8 mouse cellular contexts compared by ENCODE assay signal in the genomic region with DNA sequence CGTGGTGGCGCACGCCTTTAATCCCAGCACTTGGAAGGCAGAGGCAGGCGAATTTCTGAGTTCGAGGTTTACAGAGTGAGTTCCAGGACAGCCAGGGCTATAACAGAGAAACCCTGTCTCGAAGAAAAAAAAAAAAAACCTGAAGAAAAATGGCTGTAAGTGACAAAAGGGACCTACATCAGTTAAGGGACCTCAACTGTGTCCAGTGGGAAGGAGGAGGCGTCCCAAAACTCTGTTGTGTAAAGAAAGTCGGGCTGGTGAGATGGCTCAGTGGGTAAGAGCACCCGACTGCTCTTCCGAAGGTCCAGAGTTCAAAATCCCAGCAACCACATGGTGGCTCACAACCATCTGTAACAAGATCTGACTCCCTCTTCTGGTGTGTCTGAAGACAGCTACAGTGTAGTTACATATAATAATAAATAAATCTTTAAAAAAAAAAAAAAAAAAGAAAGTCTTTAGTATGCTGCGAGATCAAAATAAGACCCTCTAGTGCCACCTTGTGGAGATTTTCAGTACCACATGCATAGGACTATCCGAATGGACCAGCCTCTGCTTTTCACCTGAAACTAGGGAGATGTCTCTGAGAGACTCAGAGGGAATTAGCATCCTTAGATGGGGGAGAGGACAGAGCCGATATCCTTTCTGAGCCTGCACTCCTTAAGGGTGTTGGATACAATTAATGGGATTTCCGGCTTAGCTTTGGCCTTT. TPM values are rescaled to one million over a fixed set of nuclear protein-coding genes. Genes with fewer than 3 reads are reported as not detected.
DNase-seq lines count a peak whose midpoint lies in the region; ATAC-seq lines count a peak whose summit lies in the region.
"Not testable (repeated sequence)": the region's sequence is repeated elsewhere in the genome, so short reads cannot be mapped to it uniquely, and the experiment has no call there.
"Had no signal": no experiment of that assay in that cellular context is flagged by ENCODE, and none has a peak within 500 bp of the region (broad histone marks: within the 10 kb centered on the region; RNA-seq: fewer than 3 reads in every experiment).

No protein-coding gene starts in this region.

- DNase-seq in R1 (ENCODE audit: low read depth, low spot score) = peak; percentile 87
- DNase-seq in cerebellum, adult 9-11 months = peak; percentile 76
- peak; percentile 43 to 80 for DNase-seq in frontal cortex, postnatal 25 days (ENCODE audit: low spot score in 2 of 2)
- DNase-seq in intestine, embryonic 14.5 days (ENCODE audit: low spot score) = peak; percentile 91
- DNase-seq in left cerebral cortex, adult 9 months (ENCODE audit: low spot score in 2 of 2) = peak; percentile 39 to 87
- DNase-seq in right cerebral cortex, postnatal 36 days (ENCODE audit: low spot score in 2 of 2) = peak; percentile 46 to 67

- H3K4me3 ChIP-seq in intestine, embryonic 14.5 days (ENCODE audit: low read depth, low read length) = not testable (repeated sequence)

- H3K27ac ChIP-seq in intestine, embryonic 14.5 days (ENCODE audit: low read depth) = not testable (repeated sequence)

- 38% methylated on average over 14 of the region's 14 CpGs for WGBS in intestine, embryonic 14.5 days

- not testable (repeated sequence) for H3K9ac ChIP-seq in intestine, embryonic 14.5 days (ENCODE audit: low read length)

- ATAC-seq in intestine, embryonic 14.5 days (replicated peaks; ENCODE audit: low FRiP score, low TSS enrichment, low read depth) = not testable (repeated sequence)
- peak; percentile 50 for ATAC-seq in megakaryocyte, adult 5-6 weeks (ENCODE audit: poor library complexity, severe bottlenecking)

- not testable (repeated sequence) for H3K4me2 ChIP-seq in intestine, embryonic 14.5 days (ENCODE audit: low read length)

- H3K4me1 ChIP-seq in intestine, embryonic 14.5 days (replicated peaks; ENCODE audit: control insufficient read depth, insufficient read depth, low read length) = not testable (repeated sequence)

- peaks cover 11% of the 10 kb centered on the region for H3K36me3 ChIP-seq in intestine, embryonic 14.5 days (ENCODE audit: control insufficient read depth, insufficient read depth, low read length)

- H3K9me3 ChIP-seq in intestine, embryonic 14.5 days (ENCODE audit: control insufficient read depth, low read length) = not testable (repeated sequence)

- H3K27me3 ChIP-seq in intestine, embryonic 14.5 days (replicated peaks; ENCODE audit: control insufficient read depth, insufficient read depth, low read length) = peaks cover 36% of the 10 kb centered on the region

RNA-seq across cellular contexts. Expression of gene Gnat1, which starts 1.5 kb away (rescaled TPM):
- 1.7 and 2.6 TPM in 2 replicates for polyA plus RNA-seq in intestine, embryonic 14.5 days (2014; fragmentation: Nextera tagmentation; extraction: Ambion mirVana)
- not detected in 2 replicates for total RNA-seq in megakaryocyte, adult 5-6 weeks (2015)
- total RNA-seq in megakaryocyte, adult 5-6 weeks (2017) = not detected in 2 replicates
- polyA plus RNA-seq: erythroblast, embryonic 14.5 days had no signal

RNA-seq across cellular contexts. Expression of gene Slc38a3, which starts 8.6 kb away (rescaled TPM):
- polyA plus RNA-seq in intestine, embryonic 14.5 days (2014; fragmentation: Nextera tagmentation; extraction: Ambion mirVana) = 2.2 and 9.3 TPM in 2 replicates
- not detected in 2 replicates for total RNA-seq in megakaryocyte, adult 5-6 weeks (2015)
- not detected in 2 replicates for total RNA-seq in megakaryocyte, adult 5-6 weeks (2017)

RNA-seq across cellular contexts. Expression of gene Sema3f, which starts 32.3 kb away (rescaled TPM):
- 16.2 and 16.3 TPM in 2 replicates for polyA plus RNA-seq in intestine, embryonic 14.5 days (2014; fragmentation: Nextera tagmentation; extraction: Ambion mirVana)
- not detected in 2 replicates for total RNA-seq in megakaryocyte, adult 5-6 weeks (2015)
- not detected in 2 replicates for total RNA-seq in megakaryocyte, adult 5-6 weeks (2017)
- polyA plus RNA-seq: erythroblast, embryonic 14.5 days had no signal

RNA-seq across cellular contexts. Expression of gene Gnai2, which starts 42.8 kb away (rescaled TPM):
- 336 and 349 TPM in 2 replicates for polyA plus RNA-seq in intestine, embryonic 14.5 days (2014; fragmentation: Nextera tagmentation; extraction: Ambion mirVana)
- 749 and 768 TPM in 2 replicates for total RNA-seq in megakaryocyte, adult 5-6 weeks (2015)
- total RNA-seq in megakaryocyte, adult 5-6 weeks (2017) = 859 and 871 TPM in 2 replicates
